Mouse (Mus musculus) cerebellum, adult 11 months (tissue): ENCODE measurements around the gene Myh3.
A peak's percentile ranks its signal among the peaks of the same experiment; 100 is the strongest.

Experiments
- DNase-seq: peaks from one replicate; pipeline ENCODE4 v3.0.0; 2022

Gene Myh3

GRCm38 (mm10) chr11:67078000-67078399 is at the start of gene Myh3:
TSS of gene Myh3 (plus strand) at chr11:67078300.
- DNase-seq = no peak

DNA sequence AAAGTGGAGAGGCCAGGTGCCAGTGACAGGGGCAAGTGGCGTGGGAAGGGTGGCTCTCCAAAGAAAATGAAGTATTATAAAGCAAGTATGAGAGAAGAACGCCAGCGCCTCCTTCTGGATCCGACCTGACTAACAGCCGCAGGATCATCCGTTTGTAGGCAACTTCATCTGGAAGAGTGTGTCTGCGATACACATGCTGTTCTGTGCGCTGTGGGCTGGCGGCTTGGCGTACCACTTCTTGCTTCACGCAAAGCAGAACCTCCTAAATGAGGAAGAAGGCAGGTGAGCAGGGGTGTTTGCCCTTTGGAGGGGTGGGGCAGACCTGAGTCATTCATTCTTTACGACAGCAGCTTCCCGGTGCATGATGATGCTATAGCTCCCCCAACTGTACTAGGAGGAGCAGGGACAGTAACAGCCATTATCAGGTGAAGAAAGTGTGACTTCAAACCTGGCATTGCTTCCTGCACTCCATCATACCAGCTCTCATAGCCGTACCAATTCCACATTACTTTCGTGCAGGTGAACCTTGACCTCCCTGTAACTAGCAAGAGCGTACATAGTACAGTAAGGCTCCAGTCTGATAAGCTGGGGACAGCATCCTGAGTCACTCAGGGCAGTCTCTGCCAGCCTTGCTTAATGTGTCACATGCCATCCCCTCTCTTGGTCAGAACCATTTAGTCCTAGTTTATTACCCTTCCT is 47.0 kb upstream of the Myh3 start:
- no peak for DNase-seq

GRCm38 (mm10) chr11:67031603-67031915 is 46.5 kb upstream of the Myh3 start:
- no peak for DNase-seq

- no peak for DNase-seq
Observed at GRCm38 (mm10) chr11:67034775-67035485, 43.2 kb upstream of the Myh3 start.

DNA sequence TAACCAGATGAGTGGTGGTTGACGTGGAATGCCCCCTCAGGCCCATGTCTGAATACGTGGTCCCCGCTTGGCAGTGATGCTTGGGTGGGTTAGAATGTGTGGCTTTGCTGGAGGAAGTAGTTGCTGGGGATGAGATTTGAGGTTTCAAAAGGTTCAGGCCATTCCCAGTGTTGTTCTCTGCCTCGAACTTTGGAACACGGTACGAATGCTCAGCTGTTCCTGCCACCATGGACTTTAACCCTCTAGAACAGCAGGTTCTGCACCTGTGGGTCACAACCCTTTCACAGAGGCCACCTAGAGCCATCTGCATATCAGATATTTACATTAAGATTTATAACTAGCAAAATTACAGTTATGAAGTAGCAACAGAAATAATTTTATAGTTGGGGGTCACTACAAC is 41.9 kb upstream of the Myh3 start:
- no peak for DNase-seq

DNA sequence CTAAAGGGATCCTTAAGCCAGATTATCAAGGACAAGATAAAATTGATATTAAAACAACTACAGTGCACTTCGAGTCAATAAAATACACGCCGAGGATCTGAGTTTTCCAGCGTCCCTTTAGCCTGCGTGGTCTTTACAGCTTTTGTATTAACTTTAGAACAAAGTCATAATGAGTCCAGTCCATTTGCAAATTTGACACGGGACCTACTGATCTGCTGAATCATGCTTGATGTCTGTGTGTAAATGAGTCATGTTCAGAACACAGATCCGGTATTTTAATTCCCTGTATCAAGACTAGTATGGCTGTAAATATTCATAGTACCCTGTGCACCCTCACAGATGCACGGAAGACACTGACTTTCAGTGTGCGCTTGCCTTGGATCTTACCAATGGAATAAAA is 41.2 kb upstream of the Myh3 start:
- no peak for DNase-seq

DNA sequence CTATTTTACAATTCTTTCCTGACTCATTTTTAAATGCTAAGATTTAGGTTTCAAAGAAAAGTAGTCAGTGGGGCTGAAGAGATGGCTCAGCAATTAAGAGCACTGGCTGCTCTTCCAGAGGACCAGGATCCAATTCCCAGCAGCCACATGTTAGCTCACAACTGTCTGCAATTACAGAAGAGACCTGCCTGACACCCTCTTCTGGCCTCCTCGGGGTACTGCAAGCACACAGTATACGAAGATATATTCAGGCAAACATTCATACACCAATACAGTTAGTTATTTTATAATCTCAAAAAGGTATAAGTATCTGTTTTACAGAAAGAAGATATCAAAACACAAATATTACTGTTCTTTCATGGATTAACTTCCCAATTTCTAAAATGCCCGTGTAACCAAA is 38.3 kb upstream of the Myh3 start:
- no peak for DNase-seq

GRCm38 (mm10) chr11:67040483-67040882 is 37.6 kb upstream of the Myh3 start:
- no peak for DNase-seq

- DNase-seq = no peak
Observed at GRCm38 (mm10) chr11:67043007-67043406, 35.1 kb upstream of the Myh3 start.

- DNase-seq = no peak
Observed at GRCm38 (mm10) chr11:67044959-67045358, 33.1 kb upstream of the Myh3 start.

DNA sequence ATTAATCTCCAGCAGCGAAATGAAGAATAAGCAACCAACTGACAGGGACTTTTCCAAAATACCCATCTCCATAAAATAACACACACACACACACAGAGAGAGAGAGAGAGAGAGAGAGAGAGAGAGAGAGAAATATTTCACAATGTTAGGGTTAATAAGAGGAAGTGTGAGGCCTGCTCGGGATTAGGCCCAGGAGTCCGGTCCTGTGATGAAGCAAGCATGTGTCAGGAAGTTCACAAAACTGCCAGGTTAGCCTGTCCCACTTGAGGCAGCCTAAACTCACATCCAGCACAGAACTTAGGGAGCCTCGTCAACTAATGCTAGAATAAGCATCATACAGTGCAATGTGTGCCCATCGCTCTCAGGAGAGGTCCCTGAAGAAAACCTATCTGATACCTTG is 30.9 kb upstream of the Myh3 start:
- DNase-seq = no peak

DNA sequence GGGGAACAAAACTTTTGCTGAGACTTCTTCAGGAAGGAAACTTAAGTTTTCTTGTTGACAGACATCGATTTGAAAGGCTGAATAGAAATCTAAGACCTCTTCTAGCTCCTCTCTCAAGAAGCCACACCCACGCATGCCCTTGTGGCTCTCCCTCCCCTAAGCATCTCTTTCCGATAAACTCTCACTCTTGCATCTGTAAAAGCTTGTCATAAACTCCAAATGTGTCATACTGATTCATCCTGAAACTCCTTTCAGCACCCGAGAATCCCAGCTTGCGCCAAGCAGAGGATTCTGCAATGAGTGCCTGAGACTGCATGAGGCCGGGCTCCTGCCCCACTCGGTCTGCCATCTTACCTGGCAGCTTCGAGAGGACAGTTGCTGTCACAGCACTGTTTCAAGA is 29.6 kb upstream of the Myh3 start:
- DNase-seq = no peak

DNA sequence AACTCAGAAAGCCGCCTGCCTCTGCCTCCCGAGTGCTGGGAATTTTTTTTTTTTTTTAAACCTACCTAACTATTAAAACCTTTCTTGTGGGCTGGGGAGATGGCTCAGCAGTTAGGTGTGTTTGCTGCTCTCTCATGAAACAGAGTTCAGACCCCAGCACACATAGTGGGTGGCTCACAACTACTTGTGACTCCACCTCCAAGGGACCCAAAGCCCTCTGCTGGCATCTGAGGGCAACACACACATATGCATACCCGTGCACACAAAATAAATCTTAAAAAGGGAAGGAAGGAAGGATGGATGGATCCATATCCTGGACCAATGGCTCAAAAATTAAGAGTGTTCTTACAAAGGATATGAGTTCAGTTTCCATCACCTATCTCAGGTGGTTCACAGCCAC is 28.8 kb upstream of the Myh3 start:
- no peak for DNase-seq

DNA sequence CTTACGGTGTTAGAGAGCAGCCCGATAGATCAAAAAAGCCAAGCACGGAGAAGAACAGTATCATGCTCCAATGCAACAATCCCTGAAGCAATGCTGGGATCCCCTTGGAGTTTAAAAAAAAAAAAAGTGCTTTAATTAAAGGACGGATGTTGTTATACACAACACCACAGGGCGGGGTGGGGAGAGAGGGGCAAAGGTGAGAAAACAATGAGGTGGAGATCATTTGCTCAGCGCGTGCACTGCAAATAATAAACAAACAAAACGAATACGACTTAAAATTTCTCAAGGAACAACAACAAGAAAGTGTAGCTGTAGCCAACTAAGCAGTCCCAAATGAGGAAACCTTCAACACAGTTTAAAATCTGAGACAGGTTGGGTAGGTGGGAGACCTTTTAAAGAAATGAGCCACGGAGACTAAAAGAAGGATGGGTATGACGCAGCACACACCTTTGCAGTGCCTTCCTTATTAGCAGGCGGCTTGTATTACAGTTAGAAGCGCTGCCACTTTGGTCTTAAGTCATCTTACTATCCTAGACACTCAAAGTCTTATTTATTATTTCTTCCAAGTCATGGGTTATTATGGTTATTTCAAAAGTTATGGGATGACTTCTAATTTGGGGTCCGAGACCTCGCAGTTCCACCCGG is 26.3 kb upstream of the Myh3 start:
- DNase-seq = no peak

DNA sequence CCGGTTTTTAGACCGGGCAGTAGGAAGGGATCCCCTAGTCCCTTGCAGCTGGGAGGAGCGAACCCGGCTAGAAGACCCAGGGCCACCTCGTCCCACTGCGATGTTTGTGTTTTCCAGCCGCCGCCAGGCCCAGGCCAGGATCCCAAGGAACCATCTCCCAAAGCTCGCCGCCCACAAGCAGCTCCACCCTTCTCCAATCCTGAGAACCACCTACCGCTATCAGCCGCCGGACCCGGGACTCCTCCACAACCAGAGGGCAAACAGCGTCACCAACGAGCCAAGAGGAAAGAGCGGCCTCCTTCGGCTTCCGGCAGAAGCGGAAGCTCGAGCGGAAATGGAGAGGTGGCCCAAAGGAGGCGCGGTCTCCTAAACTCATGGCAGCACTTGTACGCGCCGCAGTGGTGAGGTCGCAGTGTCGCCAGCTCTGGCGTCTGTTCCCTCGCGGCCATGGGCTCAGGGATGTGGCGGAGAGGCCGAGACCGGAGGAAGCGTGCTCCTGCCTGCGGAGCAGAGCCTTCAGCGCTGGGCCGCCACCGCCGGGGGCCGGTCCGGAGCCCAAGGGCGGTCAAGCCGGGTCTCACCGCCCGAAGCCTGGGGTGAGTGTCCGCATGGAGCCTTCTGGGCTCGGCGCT is 25.7 kb upstream of the Myh3 start, which contains the start of the genes Adprm and Sco1:
Adprm (minus strand) TSS at position 274 of the 632 bp plus-strand sequence.
Sco1 (plus strand) TSS at position 350 of the 632 bp plus-strand sequence.
- peak; percentile 80 for DNase-seq

GRCm38 (mm10) chr11:67054754-67055365 is 23.2 kb upstream of the Myh3 start:
- DNase-seq = no peak

DNA sequence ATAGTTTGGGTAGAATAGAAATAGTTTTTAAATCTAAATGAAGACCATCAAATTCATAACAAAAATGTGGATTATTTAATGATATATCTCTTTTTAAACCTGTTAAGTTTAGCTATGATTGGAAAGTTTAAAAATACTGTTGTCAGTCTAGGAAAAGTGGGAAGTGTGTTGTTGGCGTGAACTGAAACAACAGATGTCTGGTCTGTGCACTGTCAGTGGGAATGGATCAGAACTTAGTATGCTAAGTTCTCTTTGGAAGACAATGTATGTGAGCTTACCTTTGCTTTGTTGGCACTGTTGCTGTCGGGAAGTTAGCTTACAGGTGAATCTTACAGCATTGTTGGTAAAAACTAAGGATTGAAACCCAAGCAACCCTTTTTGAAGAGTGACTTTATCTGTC is 16.8 kb upstream of the Myh3 start:
- no peak for DNase-seq

GRCm38 (mm10) chr11:67062726-67063125 is 15.4 kb upstream of the Myh3 start:
- no peak for DNase-seq

DNA sequence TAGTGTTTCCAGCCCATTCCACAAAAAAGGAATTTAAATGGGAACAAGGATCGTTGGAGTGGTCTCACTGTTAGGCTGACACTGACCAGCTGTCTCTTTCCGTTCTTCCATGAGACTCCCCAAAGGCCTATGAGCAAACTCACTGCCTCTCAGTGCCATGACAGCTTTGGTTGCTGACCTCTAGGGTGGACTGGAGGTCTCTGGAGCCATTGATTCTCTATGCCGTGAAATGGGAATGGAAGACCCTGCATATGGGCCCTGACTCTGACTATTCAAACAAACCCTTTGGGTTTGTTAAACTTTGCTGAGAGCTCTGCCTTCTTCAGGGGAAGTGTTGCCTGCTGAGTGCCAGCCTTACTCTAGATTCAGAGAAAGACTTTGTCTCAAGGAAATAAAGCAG is 10.4 kb upstream of the Myh3 start:
- no peak for DNase-seq

DNA sequence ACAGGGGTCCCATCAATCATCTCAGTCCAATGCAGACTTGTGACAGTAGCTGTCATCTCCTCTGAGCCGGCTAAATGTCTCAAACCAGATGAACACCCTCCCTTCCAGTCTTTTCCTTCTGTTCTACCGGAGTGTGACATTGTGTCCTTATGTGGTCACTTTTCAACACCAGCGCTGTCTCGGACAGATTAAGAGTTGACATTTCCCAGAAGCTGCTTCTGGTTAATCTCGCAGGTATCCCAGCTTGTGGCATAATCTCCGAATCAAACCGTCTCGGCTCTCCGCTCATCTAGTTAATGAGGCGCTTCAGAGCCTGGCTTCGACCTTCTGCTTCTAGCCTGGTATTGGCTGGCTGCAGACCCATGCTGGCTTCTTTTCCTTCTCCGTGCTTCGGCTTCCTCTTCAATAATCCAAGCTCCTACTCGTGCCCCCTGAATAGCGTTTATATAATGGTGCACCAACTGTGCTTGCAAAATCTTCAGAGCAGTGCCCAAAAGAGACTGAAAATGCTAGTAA is 5.4 kb upstream of the Myh3 start:
- DNase-seq = no peak

- DNase-seq = no peak
Observed at GRCm38 (mm10) chr11:67075036-67075435, 3.1 kb upstream of the Myh3 start.

- no peak for DNase-seq
Observed at GRCm38 (mm10) chr11:67076781-67077180, 1.3 kb upstream of the Myh3 start.

- no peak for DNase-seq
Observed at GRCm38 (mm10) chr11:67077435-67077834, 665 bp upstream of the Myh3 start.
